Mouse (Mus musculus) thymus, postnatal 25 days (tissue): ENCODE data around the gene Dnajc30.

Source experiments
- DNase-seq: peaks from one replicate; pipeline ENCODE4 v3.0.0; 2022

Gene Dnajc30

DNA sequence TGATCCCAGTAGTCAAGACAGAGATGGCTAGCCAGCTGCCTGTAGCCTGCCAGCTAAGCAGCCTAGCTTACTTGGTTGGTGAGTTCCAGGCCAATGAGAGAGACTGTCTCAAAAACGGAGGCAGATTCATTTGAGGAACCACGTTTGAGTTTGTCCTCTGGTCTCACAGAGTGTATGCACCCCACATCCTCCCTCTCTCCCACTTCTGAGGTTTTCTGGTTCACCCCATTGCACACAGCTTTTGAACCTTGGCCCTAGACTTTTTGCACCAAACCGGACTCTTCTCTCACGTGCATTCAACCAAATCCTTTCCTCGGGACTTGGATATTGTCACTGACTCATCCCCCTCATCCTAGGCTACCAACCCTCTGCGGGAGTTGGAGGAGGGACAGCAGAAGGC, 46.0 kb downstream of the Dnajc30 start:
- no peak for DNase-seq

DNA sequence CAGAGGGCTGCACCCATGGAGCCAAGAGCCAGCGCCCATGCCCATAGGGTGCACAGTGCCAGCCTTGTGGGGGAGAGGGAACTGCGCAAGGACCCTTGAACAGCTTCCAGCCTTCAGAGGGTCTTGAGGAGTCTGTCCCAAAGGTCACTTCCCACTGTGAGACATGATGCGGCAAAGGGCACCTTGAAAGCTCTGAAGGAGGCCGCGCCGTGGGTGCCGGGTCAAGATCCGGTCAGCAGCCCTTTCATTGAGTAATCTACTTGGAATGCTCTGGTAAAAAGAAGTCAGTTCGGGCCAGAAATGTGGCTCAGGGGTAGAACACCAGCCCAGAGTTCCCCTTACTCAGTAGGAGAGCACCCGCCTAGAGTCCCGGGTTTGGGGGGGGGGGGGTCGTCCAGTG, 49.8 kb downstream of the Dnajc30 start:
- no peak for DNase-seq

DNA sequence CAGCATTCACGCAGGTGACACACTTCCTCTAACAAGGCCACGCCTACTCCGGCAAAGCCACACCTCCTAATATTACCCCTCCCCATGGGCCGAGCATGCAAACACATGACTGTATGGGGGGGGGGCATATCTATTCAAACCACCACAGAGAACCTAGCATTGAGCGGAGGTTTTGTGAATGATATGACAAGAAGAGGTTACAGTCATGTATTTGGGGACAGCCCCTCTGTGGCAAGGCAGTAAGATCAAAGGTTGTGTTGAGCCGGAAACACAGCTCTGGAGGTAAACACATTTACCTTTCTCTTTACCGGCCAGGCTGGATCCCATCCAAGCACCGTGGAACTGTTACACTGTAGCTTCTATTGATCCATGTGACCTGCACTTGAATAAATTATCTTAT, 51.2 kb downstream of the Dnajc30 start:
- DNase-seq = no peak
